ENCODE assay signal across 8 mouse cellular contexts in genomic region chr17:46852725-46853124, GRCm38 (mm10). TPM values are rescaled to one million over a fixed set of nuclear protein-coding genes. Genes with fewer than 3 reads are reported as not detected.
DNase-seq lines count a peak whose midpoint lies in the region; ATAC-seq lines count a peak whose summit lies in the region.

No protein-coding gene starts in this region.

- intact Hi-C loops in left cerebral cortex, postnatal 25 days (cut with DNase I): no loop called here

- no peaks in the 10 kb centered on the region for H3K27me3 ChIP-seq in embryonic facial prominence, embryonic 15.5 days
- H3K27me3 ChIP-seq in kidney, embryonic 16.5 days (ENCODE audit: insufficient read depth, low read length): no peaks in the 10 kb centered on the region
- H3K27me3 ChIP-seq in midbrain, embryonic 14.5 days (ENCODE audit: control insufficient read depth, insufficient read depth, low read length): no peaks in the 10 kb centered on the region

- H3K4me3 ChIP-seq in embryonic facial prominence, embryonic 15.5 days (replicated peaks): no peak overlapping the region
- no peak overlapping the region for H3K4me3 ChIP-seq in kidney, embryonic 16.5 days (ENCODE audit: low read length)
- no peak overlapping the region for H3K4me3 ChIP-seq in midbrain, embryonic 14.5 days (replicated peaks; ENCODE audit: low read depth, low read length)

- no peak overlapping the region for H3K4me2 ChIP-seq in embryonic facial prominence, embryonic 15.5 days (replicated peaks)
- H3K4me2 ChIP-seq in kidney, embryonic 16.5 days (replicated peaks; ENCODE audit: low read depth, low read length): no peak overlapping the region
- H3K4me2 ChIP-seq in midbrain, embryonic 14.5 days (ENCODE audit: low read length): no peak overlapping the region

- H3K27ac ChIP-seq in embryonic facial prominence, embryonic 15.5 days (replicated peaks): peak overlapping the region; percentile 25; the same call in 1 of the 2 replicates
- peak overlapping the region; percentile 100 for H3K27ac ChIP-seq in kidney, embryonic 16.5 days (ENCODE audit: low read length)
- peak overlapping the region; percentile 55 for H3K27ac ChIP-seq in midbrain, embryonic 14.5 days (replicated peaks; ENCODE audit: low read depth, low read length)

- H3K9me3 ChIP-seq in embryonic facial prominence, embryonic 15.5 days (replicated peaks): no peaks in the 10 kb centered on the region
- no peaks in the 10 kb centered on the region for H3K9me3 ChIP-seq in kidney, embryonic 16.5 days (ENCODE audit: low read length)
- no peaks in the 10 kb centered on the region for H3K9me3 ChIP-seq in midbrain, embryonic 14.5 days (ENCODE audit: control insufficient read depth, low read length)

- H3K36me3 ChIP-seq in embryonic facial prominence, embryonic 15.5 days: no peaks in the 10 kb centered on the region
- no peaks in the 10 kb centered on the region for H3K36me3 ChIP-seq in kidney, embryonic 16.5 days (ENCODE audit: insufficient read depth, low read length)
- H3K36me3 ChIP-seq in midbrain, embryonic 14.5 days (ENCODE audit: control insufficient read depth, insufficient read depth, low read length): 0 out of 2 replicates have a peak, but pooled peaks cover 2% of the 10 kb centered on the region

- peaks cover 18% of the 10 kb centered on the region for H3K4me1 ChIP-seq in embryonic facial prominence, embryonic 15.5 days
- H3K4me1 ChIP-seq in kidney, embryonic 16.5 days (ENCODE audit: insufficient read depth, low read length): peaks cover 39% of the 10 kb centered on the region
- peaks cover 17% of the 10 kb centered on the region for H3K4me1 ChIP-seq in midbrain, embryonic 14.5 days (ENCODE audit: control insufficient read depth, insufficient read depth, low read length)

- H3K9ac ChIP-seq in embryonic facial prominence, embryonic 15.5 days: no peak overlapping the region
- H3K9ac ChIP-seq in kidney, embryonic 16.5 days (replicated peaks; ENCODE audit: low read length): no peak overlapping the region
- H3K9ac ChIP-seq in midbrain, embryonic 14.5 days (replicated peaks; ENCODE audit: low read length): no peak overlapping the region

- no peak for ATAC-seq in embryonic facial prominence, embryonic 15.5 days (ENCODE audit: insufficient number of reproducible peaks, low FRiP score, low TSS enrichment, low read depth)
- peak; percentile 70 for ATAC-seq in kidney, embryonic 16.5 days (ENCODE audit: low FRiP score, low TSS enrichment)
- no peak for ATAC-seq in midbrain, embryonic 14.5 days (ENCODE audit: low FRiP score, low TSS enrichment)

- DNase-seq in spleen, adult 18-20 months: peak; percentile 49 to 67
- DNase-seq in spleen, adult 12 weeks (ENCODE audit: low spot score): no peak
- DNase-seq in midbrain, embryonic 14.5 days: peak; percentile 6
- no peak for DNase-seq in Muller cell, postnatal 12 days (ENCODE audit: inconsistent ontology term)
- DNase-seq in left cerebral cortex, postnatal 25 days (ENCODE audit: low spot score in 2 of 2): no peak
- DNase-seq in heart, adult 11 months: no peak

- WGBS in embryonic facial prominence, embryonic 15.5 days: 47% methylated on average over 6 of the region's 6 CpGs
- WGBS in kidney, embryonic 16.5 days: 10% methylated on average over 6 of the region's 6 CpGs
- WGBS in midbrain, embryonic 14.5 days: 48% methylated on average over 6 of the region's 6 CpGs

RNA-seq across cellular contexts. Expression of gene Bicral, which starts 5.6 kb away (rescaled TPM):
- 4.5 and 5.3 TPM in 2 replicates for polyA plus RNA-seq in embryonic facial prominence, embryonic 15.5 days (2015; fragmentation: Nextera tagmentation; extraction: Ambion mirVana)
- 3.2 and 3.6 TPM in 2 replicates for polyA plus RNA-seq in kidney, embryonic 16.5 days (2015; fragmentation: Nextera tagmentation; extraction: Ambion mirVana)
- 10.2 and 11.6 TPM in 2 replicates for polyA plus RNA-seq in midbrain, embryonic 14.5 days (2014; fragmentation: Nextera tagmentation; extraction: Ambion mirVana)
- 10 to 100 TPM; 41.6 to 49.7 TPM for total RNA-seq in left cerebral cortex, postnatal 25 days (2021)

RNA-seq across cellular contexts. Expression of gene Tbcc, which starts 37.8 kb away (rescaled TPM):
- 59.7 and 62.7 TPM in 2 replicates for polyA plus RNA-seq in embryonic facial prominence, embryonic 15.5 days (2015; fragmentation: Nextera tagmentation; extraction: Ambion mirVana)
- 49.8 and 54.7 TPM in 2 replicates for polyA plus RNA-seq in kidney, embryonic 16.5 days (2015; fragmentation: Nextera tagmentation; extraction: Ambion mirVana)
- 62.8 and 67.6 TPM in 2 replicates for polyA plus RNA-seq in midbrain, embryonic 14.5 days (2014; fragmentation: Nextera tagmentation; extraction: Ambion mirVana)
- total RNA-seq in left cerebral cortex, postnatal 25 days (2021): 10 to 100 TPM; 32.4 to 36.7 TPM

RNA-seq across cellular contexts. Expression of gene Prph2, which starts 57.5 kb away (rescaled TPM):
- polyA plus RNA-seq in embryonic facial prominence, embryonic 15.5 days (2015; fragmentation: Nextera tagmentation; extraction: Ambion mirVana): not detected in 2 replicates
- polyA plus RNA-seq in kidney, embryonic 16.5 days (2015; fragmentation: Nextera tagmentation; extraction: Ambion mirVana): 0.09 and 0.14 TPM in 2 replicates
- polyA plus RNA-seq in midbrain, embryonic 14.5 days (2014; fragmentation: Nextera tagmentation; extraction: Ambion mirVana): not detected in 2 replicates
- total RNA-seq in left cerebral cortex, postnatal 25 days (2021): not detected

Comparison
In these comparisons a context has a peak if more than half of its experiments do, and no peak if none do; other contexts are left out.
1. DNase-seq: peak in spleen, adult 18-20 months (2 of 2) and midbrain, embryonic 14.5 days (single experiment); none in spleen, adult 12 weeks (single experiment), Muller cell, postnatal 12 days (single experiment), left cerebral cortex, postnatal 25 days (0 of 2) and heart, adult 11 months (single experiment).
2. H3K27ac ChIP-seq: peak in every context shown above with its lines; median percentile 100 in kidney, embryonic 16.5 days; 55 in midbrain, embryonic 14.5 days; 25 in embryonic facial prominence, embryonic 15.5 days.